Mouse (Mus musculus) midbrain, postnatal 0 days (tissue): ENCODE measurements at regions not wholly inside any gene's neighbourhood (a gene's known extent, or its start where the extent isn't known, plus 50 kb on each side); places are given as distances from the start of the nearest gene placed in this dataset. TPM values are rescaled to one million over a fixed set of nuclear protein-coding genes. Genes with fewer than 3 reads are reported as not detected.

Experiments
- ATAC-seq: fragments of 200-750 bp; cut with Nextera tagmentation; 2 replicates; pipeline ENCODE4 v1.8.0; 2017; ENCODE audit warnings: moderate number of reproducible peaks, mild to moderate bottlenecking, moderate TSS enrichment, moderate library complexity; ENCODE audit not compliant: low FRiP score
- DNase-seq: peaks from one replicate; pipeline ENCODE4 v3.0.0-alpha.2; 2015; ENCODE audit warnings: low spot score
- H3K27ac ChIP-seq: fragments of 300-500 bp; sonication (generic); 2 replicates; pipeline ENCODE4 v1.5.1; 2014; ENCODE audit warnings: low read depth, mild to moderate bottlenecking, low read length, mixed read lengths
- H3K27me3 ChIP-seq: fragments of 300-500 bp; sonication (generic); 2 replicates; pipeline ENCODE4 v1.6.1; 2014; ENCODE audit warnings: low read length, control low read depth, mixed read lengths; ENCODE audit not compliant: insufficient read depth
- H3K36me3 ChIP-seq: fragments of 300-500 bp; sonication (generic); 2 replicates; pipeline ENCODE4 v1.6.1; 2014; ENCODE audit warnings: low read length, control low read depth, mixed read lengths; ENCODE audit not compliant: insufficient read depth
- H3K4me1 ChIP-seq: fragments of 300-500 bp; sonication (generic); 2 replicates; pipeline ENCODE4 v1.6.1; 2014; ENCODE audit warnings: mild to moderate bottlenecking, control low read depth, antibody characterized with exemption, low read length, mixed read lengths; ENCODE audit not compliant: insufficient read depth
- H3K4me2 ChIP-seq: fragments of 300-500 bp; sonication (generic); 2 replicates; pipeline ENCODE4 v1.6.1; 2014; ENCODE audit warnings: low read depth, mild to moderate bottlenecking, low read length, mixed read lengths; ENCODE audit not compliant: poor library complexity, severe bottlenecking
- H3K4me3 ChIP-seq: fragments of 300-500 bp; sonication (generic); 2 replicates; pipeline ENCODE4 v1.5.1; 2014; ENCODE audit warnings: low read depth, mild to moderate bottlenecking, low read length, moderate library complexity
- H3K9ac ChIP-seq: fragments of 300-500 bp; sonication (generic); replicated peaks from 2 replicates; pipeline ENCODE4 v1.6.1; 2014; ENCODE audit warnings: mild to moderate bottlenecking, low read length, moderate library complexity, mixed read lengths; ENCODE audit not compliant: poor library complexity, severe bottlenecking
- H3K9me3 ChIP-seq: fragments of 300-500 bp; sonication (generic); 2 replicates; pipeline ENCODE4 v1.6.1; 2016; ENCODE audit warnings: low read length, control low read depth
- CTCF ChIP-seq: IDR thresholded peaks from 2 replicates; pipeline ENCODE4 v1.5.1; 2016; ENCODE audit warnings: antibody characterized with exemption, mild to moderate bottlenecking
- WGBS: fragments of 180-500 bp; shearing (Covaris S2); extraction: QIAGEN DNeasy Blood & Tissue Kit; methylation state at CpG from one replicate; pipeline ENCODE4 v1.1.7; 2014; 5-methylcytosine and 5-hydroxymethylcytosine counted together
- microRNA-seq: library from miRNA; unstranded; fragments of <30 nt; microRNA quantifications from one replicate; pipeline ENCODE4, GENCODE M21; 2016; ENCODE audit warnings: borderline number of aligned reads

DNA sequence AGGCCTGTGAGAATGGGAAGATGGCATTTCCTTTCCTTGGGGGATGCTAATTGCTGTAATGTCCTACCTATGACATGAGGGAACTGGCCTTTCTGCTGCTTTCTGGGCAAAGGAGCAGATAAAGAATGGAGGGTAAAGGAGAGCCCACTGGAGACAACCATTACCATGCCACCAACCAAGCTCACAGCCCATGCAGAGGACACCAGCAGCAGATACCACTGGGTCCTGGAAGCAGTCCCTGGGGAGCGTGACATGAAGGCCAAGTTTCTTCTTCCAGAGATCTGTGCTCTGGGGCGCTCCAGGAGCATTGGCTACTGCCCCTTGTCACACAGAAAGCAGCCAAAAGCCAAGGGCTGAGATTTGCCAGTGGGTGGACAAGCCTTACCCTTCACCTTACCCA is 102.8 kb downstream of the 4931417E11Rik start:
- no peak for TF ChIP-seq CTCF
- H3K4me3 ChIP-seq = no peak overlapping the region
- H3K4me1 ChIP-seq = no peaks in the 10 kb centered on the region
- H3K27me3 ChIP-seq = no peaks in the 10 kb centered on the region
- H3K9me3 ChIP-seq = no peaks in the 10 kb centered on the region
- no peak for DNase-seq
- WGBS = 89% methylated on average over 2 of the region's 2 CpGs
- no peak for ATAC-seq
- no peak overlapping the region for H3K27ac ChIP-seq
- H3K9ac ChIP-seq = no peak overlapping the region
- no peaks in the 10 kb centered on the region for H3K36me3 ChIP-seq
- no peak overlapping the region for H3K4me2 ChIP-seq

- no peak for TF ChIP-seq CTCF
- WGBS = 89% methylated on average over 9 of the region's 9 CpGs
- Histone ChIP-seq H3K9ac (no peak overlapping the region), H3K4me2 (no peak overlapping the region), H3K36me3 (no peaks in the 10 kb centered on the region), H3K9me3 (no peaks in the 10 kb centered on the region), H3K4me1 (no peaks in the 10 kb centered on the region), H3K27me3 (no peaks in the 10 kb centered on the region), H3K4me3 (no peak overlapping the region), H3K27ac (no peak overlapping the region)
- ATAC-seq (no peak), DNase-seq (no peak)
Observed at GRCm38 (mm10) chr6:73365306-73365705, 104.2 kb downstream of the 4931417E11Rik start.

- Histone ChIP-seq H3K27me3 (no peaks in the 10 kb centered on the region), H3K36me3 (no peaks in the 10 kb centered on the region), H3K4me3 (no peak overlapping the region), H3K9me3 (no peaks in the 10 kb centered on the region), H3K9ac (no peak overlapping the region), H3K27ac (no peak overlapping the region), H3K4me1 (no peaks in the 10 kb centered on the region), H3K4me2 (no peak overlapping the region)
- ATAC-seq = no peak
- 58% methylated on average over 6 of the region's 6 CpGs for WGBS
- TF ChIP-seq CTCF = peak; percentile 66
- peak; percentile 48 for DNase-seq
Observed at GRCm38 (mm10) chr6:73334995-73335394, 86.8 kb downstream of the Suclg1 start.

DNA sequence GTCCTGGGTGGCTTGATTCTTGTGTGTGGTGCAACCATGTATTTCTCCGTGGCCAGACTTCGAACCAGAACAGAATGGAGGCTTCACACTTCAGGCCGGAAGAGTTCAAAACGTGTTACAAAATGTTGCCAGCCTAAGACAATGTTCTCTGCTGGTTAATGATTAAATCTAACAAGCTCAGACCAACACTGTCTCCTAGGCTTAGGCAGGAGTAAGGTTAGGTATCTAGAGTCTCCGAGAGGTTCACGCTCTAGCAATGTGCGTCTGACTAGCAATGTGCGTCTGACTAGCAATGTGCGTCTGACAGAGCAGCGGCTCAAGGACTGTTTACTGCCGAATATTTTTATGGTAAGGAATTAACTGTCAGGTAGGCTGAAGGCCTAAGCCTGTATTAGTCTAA is 81.5 kb downstream of the Suclg1 start:
- DNase-seq (no peak), ATAC-seq (no peak)
- no peak for TF ChIP-seq CTCF
- no peaks in the 10 kb centered on the region for H3K4me1 ChIP-seq
- no peaks in the 10 kb centered on the region for H3K9me3 ChIP-seq
- H3K4me2 ChIP-seq = no peak overlapping the region
- 90% methylated on average over 11 of the region's 11 CpGs for WGBS
- H3K27me3 ChIP-seq = no peaks in the 10 kb centered on the region
- H3K9ac ChIP-seq = no peak overlapping the region
- H3K36me3 ChIP-seq = no peaks in the 10 kb centered on the region
- H3K27ac ChIP-seq = no peak overlapping the region
- no peak overlapping the region for H3K4me3 ChIP-seq

Small RNAs in the stretch of these regions (microRNA-seq; reads per million reads assigned to microRNA genes)
- not detected for gene Gm24370
